8 mouse cellular contexts compared by ENCODE assay signal in genomic region chr2:157367184-157367893, GRCm38 (mm10). TPM values are rescaled to one million over a fixed set of nuclear protein-coding genes. Genes with fewer than 3 reads are reported as not detected.
DNase-seq lines count a peak whose midpoint lies in the region; ATAC-seq and TF ChIP-seq lines count a peak whose summit lies in the region.

Gene Manbal (plus strand): TSS chr2:157367594.

- peak within 1 kb of the TSS; percentile 75 for H3K4me3 ChIP-seq in cortical plate, adult 2 months (ENCODE audit: insufficient read depth, low read length)

- peak; percentile 92 for ATAC-seq in activated CD4-positive, CD25-positive, alpha-beta regulatory T cell, adult 4 months
- ATAC-seq in megakaryocyte progenitor cell, adult 5-6 weeks (replicated peaks; ENCODE audit: poor library complexity) = peak; percentile 90

- peak within 1 kb of the TSS; percentile 65; the same call in 1 of the 2 replicates for H3K27ac ChIP-seq in cortical plate, adult 2 months (ENCODE audit: insufficient read depth, low read length)

- peak; percentile 80 for TF ChIP-seq POLR2A in cortical plate, adult 2 months (IDR thresholded peaks at IDR 0.05; ENCODE audit: extremely low read depth, insufficient read depth, low read length)

- no peaks in the 10 kb centered on the region for H3K4me1 ChIP-seq in cortical plate, adult 2 months (ENCODE audit: control insufficient read depth, insufficient read depth, low read length)

- no peak for TF ChIP-seq CTCF in cortical plate, adult 2 months (IDR thresholded peaks at IDR 0.05; ENCODE audit: extremely low read depth, insufficient read depth, low read length)

- peak; percentile 99 for DNase-seq in gastrocnemius, postnatal 10 days
- DNase-seq in induced T-regulatory cell, adult 2 months (ENCODE audit: low read depth) = peak; percentile 96
- peak; percentile 75 to 95 for DNase-seq in left cerebral cortex, adult 9 months (ENCODE audit: low spot score in 2 of 2)
- peak; percentile 97 for DNase-seq in right cerebral cortex, postnatal 14 days
- peak; percentile 94 to 96 for DNase-seq in urinary bladder, postnatal 36 days (ENCODE audit: low spot score in 2 of 2)

RNA-seq across cellular contexts. Expression of gene Manbal, which starts in this region (rescaled TPM):
- 10 to 100 TPM; 30.7 to 54.6 TPM for polyA plus RNA-seq in activated CD4-positive, CD25-positive, alpha-beta regulatory T cell, adult 4 months (2017; shearing (Covaris generic))
- polyA plus RNA-seq in cortical plate, adult 2 months (2012; rRNA removed) = 101 and 108 TPM in 2 replicates
- 10 to 100 TPM; 30.1 to 32.2 TPM for total RNA-seq in gastrocnemius, postnatal 10 days (2021)
- 14.2 and 17.9 TPM in 2 replicates for total RNA-seq in megakaryocyte progenitor cell, adult 5-6 weeks (2015)
- total RNA-seq in megakaryocyte progenitor cell, adult 5-6 weeks (2017) = 6.2 and 7.5 TPM in 2 replicates

Comparison
In these comparisons a context has a peak if more than half of its experiments do, and no peak if none do; other contexts are left out.
1. Peak in every context shown above with its lines: DNase-seq, ATAC-seq, H3K4me3 ChIP-seq and H3K27ac ChIP-seq.